Mouse (Mus musculus) stomach, postnatal 0 days (tissue): Measurements from ENCODE around the gene Gm13272. TPM values are rescaled to one million over a fixed set of nuclear protein-coding genes. Genes with fewer than 3 reads are reported as not detected.
"Not testable (repeated sequence)": the region's sequence is repeated elsewhere in the genome, so short reads cannot be mapped to it uniquely, and the experiment has no call there.

Source experiments
- ATAC-seq: fragments of 200-750 bp; cut with Nextera tagmentation; 2 replicates; pipeline ENCODE4 v1.8.0; 2017; ENCODE audit not compliant: low FRiP score, low TSS enrichment
- DNase-seq: peaks from one replicate; pipeline ENCODE4 v3.0.0-alpha.2; 2016; ENCODE audit warnings: low spot score
- H3K27ac ChIP-seq: fragments of 300-500 bp; sonication (generic); replicated peaks from 2 replicates; pipeline ENCODE4 v1.5.1; 2014; ENCODE audit warnings: mild to moderate bottlenecking, control low read depth
- H3K27me3 ChIP-seq: fragments of 300-500 bp; sonication (generic); 2 replicates; pipeline ENCODE4 v1.6.1; 2014; ENCODE audit warnings: low read length; ENCODE audit not compliant: control insufficient read depth, insufficient read depth
- H3K36me3 ChIP-seq: fragments of 300-500 bp; sonication (generic); 2 replicates; pipeline ENCODE4 v1.6.1; 2014; ENCODE audit warnings: low read length, mixed read lengths; ENCODE audit not compliant: control insufficient read depth, insufficient read depth
- H3K4me1 ChIP-seq: fragments of 300-500 bp; sonication (generic); replicated peaks from 2 replicates; pipeline ENCODE4 v1.6.1; 2014; ENCODE audit warnings: antibody characterized with exemption; ENCODE audit not compliant: control insufficient read depth, insufficient read depth
- H3K4me2 ChIP-seq: fragments of 300-500 bp; sonication (generic); replicated peaks from 2 replicates; pipeline ENCODE4 v1.6.1; 2014; ENCODE audit warnings: low read depth, mild to moderate bottlenecking, control low read depth, moderate library complexity
- H3K4me3 ChIP-seq: fragments of 300-500 bp; sonication (generic); 2 replicates; pipeline ENCODE4 v1.5.1; 2014; ENCODE audit warnings: low read depth, low read length, control low read depth
- H3K9ac ChIP-seq: fragments of 300-500 bp; sonication (generic); 2 replicates; pipeline ENCODE4 v1.6.1; 2014; ENCODE audit warnings: mild to moderate bottlenecking, low read length, control low read depth, mixed read lengths
- H3K9me3 ChIP-seq: fragments of 300-500 bp; sonication (generic); 2 replicates; pipeline ENCODE4 v1.6.1; 2016; ENCODE audit warnings: low read length; ENCODE audit not compliant: control insufficient read depth
- CTCF ChIP-seq: IDR thresholded peaks from 2 replicates; pipeline ENCODE4 v1.5.1; 2016; ENCODE audit warnings: antibody characterized with exemption, low read depth, mild to moderate bottlenecking, moderate library complexity
- WGBS: fragments of 180-500 bp; shearing (Covaris S2); extraction: QIAGEN DNeasy Blood & Tissue Kit; methylation state at CpG from one replicate; pipeline ENCODE4 v1.1.7; 2014; 5-methylcytosine and 5-hydroxymethylcytosine counted together
- polyA plus RNA-seq: library from polyadenylated mRNA; unstranded; fragments of >200 nt; fragmentation: Nextera tagmentation; extraction: Ambion mirVana; gene quantifications from 2 replicates; pipeline ENCODE4 v1.2.1, GENCODE M21; 2015

Gm13272 gene
- polyA plus RNA-seq, 1 experiment from 2014 or later = not detected

DNA sequence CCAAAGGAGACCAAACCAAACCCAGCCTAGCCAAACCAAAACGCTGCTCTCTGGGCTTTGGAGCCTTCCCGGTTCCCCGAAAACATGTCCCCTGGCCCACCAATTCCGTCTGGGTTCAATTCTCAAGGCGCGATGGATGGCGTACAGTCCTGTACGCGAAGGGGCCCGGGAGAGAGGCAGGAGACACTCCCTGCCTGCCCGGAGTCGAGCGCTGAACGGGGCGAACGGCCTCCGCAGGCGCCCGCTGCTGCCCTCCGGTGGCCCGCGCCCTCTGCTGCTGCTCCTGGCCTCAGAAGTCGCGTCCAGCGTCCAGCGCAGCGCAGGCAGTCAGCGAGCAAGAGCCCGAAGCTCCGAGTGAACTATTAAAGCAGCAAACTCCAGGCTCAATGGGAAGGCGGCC, 2.7 kb downstream of the Gm13272 start:
- not testable (repeated sequence) for H3K4me1 ChIP-seq, H3K4me3 ChIP-seq, H3K9ac ChIP-seq, DNase-seq, H3K36me3 ChIP-seq, H3K9me3 ChIP-seq, H3K27ac ChIP-seq, H3K27me3 ChIP-seq, ATAC-seq
- 0 out of 2 replicates have a peak overlapping the region, but pooled peaks have one; percentile 29 for H3K4me2 ChIP-seq
- no CpG with 5 or more reads among the region's 31 CpGs for WGBS
- peak; percentile 36 for TF ChIP-seq CTCF

DNA sequence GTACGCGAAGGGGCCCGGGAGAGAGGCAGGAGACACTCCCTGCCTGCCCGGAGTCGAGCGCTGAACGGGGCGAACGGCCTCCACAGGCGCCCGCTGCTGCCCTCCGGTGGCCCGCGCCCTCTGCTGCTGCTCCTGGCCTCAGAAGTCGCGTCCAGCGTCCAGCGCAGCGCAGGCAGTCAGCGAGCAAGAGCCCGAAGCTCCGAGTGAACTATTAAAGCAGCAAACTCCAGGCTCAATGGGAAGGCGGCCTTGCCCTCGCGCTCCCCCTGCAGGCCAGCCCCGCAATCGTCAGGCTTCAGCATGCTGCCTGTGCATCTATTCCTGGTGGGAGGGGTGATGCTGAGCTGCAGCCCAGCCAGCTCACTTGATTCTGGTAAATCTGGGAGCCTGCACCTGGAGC, 5.8 kb downstream of the Gm13272 start, which contains the start of gene Gm13276:
TSS of gene Gm13276 (plus strand) at position 301 of the 400 bp plus-strand sequence.
- H3K4me2 ChIP-seq, H3K9ac ChIP-seq, H3K9me3 ChIP-seq, H3K36me3 ChIP-seq, H3K4me1 ChIP-seq, DNase-seq, ATAC-seq, H3K27me3 ChIP-seq, H3K27ac ChIP-seq, H3K4me3 ChIP-seq: not testable (repeated sequence)
- no CpG with 5 or more reads among the region's 27 CpGs for WGBS

DNA sequence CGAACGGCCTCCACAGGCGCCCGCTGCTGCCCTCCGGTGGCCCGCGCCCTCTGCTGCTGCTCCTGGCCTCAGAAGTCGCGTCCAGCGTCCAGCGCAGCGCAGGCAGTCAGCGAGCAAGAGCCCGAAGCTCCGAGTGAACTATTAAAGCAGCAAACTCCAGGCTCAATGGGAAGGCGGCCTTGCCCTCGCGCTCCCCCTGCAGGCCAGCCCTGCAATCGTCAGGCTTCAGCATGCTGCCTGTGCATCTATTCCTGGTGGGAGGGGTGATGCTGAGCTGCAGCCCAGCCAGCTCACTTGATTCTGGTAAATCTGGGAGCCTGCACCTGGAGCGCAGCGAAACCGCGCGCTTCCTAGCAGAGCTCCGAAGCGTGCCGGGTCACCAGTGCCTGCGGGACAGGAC, 8.8 kb downstream of the Gm13272 start, which contains the start of gene Gm13277:
TSS of gene Gm13277 (plus strand) at position 231 of the 400 bp plus-strand sequence.
- ATAC-seq, H3K36me3 ChIP-seq, DNase-seq, H3K9me3 ChIP-seq, H3K4me3 ChIP-seq, H3K4me2 ChIP-seq, H3K4me1 ChIP-seq, H3K27ac ChIP-seq, H3K27me3 ChIP-seq, H3K9ac ChIP-seq: not testable (repeated sequence)
- 0% methylated on average over 1 of the region's 28 CpGs for WGBS
- TF ChIP-seq CTCF = peak; percentile 59

DNA sequence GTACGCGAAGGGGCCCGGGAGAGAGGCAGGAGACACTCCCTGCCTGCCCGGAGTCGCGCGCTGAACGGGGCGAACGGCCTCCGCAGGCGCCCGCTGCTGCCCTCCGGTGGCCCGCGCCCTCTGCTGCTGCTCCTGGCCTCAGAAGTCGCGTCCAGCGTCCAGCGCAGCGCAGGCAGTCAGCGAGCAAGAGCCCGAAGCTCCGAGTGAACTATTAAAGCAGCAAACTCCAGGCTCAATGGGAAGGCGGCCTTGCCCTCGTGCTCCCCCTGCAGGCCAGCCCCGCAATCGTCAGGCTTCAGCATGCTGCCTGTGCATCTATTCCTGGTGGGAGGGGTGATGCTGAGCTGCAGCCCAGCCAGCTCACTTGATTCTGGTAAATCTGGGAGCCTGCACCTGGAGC, 11.6 kb downstream of the Gm13272 start, which contains the start of gene Gm13278:
TSS of gene Gm13278 (plus strand) at position 301 of the 400 bp plus-strand sequence.
- not testable (repeated sequence) for H3K9ac ChIP-seq, H3K4me2 ChIP-seq, H3K4me1 ChIP-seq, H3K27me3 ChIP-seq, DNase-seq, H3K4me3 ChIP-seq, H3K36me3 ChIP-seq, H3K27ac ChIP-seq, ATAC-seq, H3K9me3 ChIP-seq
- no CpG with 5 or more reads among the region's 28 CpGs for WGBS

DNA sequence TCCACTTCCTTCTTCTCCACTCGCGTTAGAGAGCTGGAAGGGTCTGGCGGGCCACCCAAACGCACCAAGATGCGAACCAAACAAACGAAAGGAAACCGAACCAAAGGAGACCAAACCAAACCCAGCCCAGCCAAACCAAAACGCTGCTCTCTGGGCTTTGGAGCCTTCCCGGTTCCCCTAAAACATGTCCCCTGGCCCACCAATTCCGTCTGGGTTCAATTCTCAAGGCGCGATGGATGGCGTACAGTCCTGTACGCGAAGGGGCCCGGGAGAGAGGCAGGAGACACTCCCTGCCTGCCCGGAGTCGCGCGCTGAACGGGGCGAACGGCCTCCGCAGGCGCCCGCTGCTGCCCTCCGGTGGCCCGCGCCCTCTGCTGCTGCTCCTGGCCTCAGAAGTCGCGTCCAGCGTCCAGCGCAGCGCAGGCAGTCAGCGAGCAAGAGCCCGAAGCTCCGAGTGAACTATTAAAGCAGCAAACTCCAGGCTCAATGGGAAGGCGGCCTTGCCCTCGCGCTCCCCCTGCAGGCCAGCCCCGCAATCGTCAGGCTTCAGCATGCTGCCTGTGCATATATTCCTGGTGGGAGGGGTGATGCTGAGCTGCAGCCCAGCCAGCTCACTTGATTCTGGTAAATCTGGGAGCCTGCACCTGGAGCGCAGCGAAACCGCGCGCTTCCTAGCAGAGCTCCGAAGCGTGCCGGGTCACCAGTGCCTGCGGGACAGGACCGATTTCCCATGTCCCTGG, 14.5 kb downstream of the Gm13272 start, which contains the start of gene Gm13275:
TSS of gene Gm13275 (plus strand) at position 552 of the 740 bp plus-strand sequence.
- H3K27ac ChIP-seq, H3K9me3 ChIP-seq, H3K4me2 ChIP-seq, H3K27me3 ChIP-seq, H3K4me3 ChIP-seq, H3K4me1 ChIP-seq, ATAC-seq, H3K9ac ChIP-seq, H3K36me3 ChIP-seq, DNase-seq: not testable (repeated sequence)
- TF ChIP-seq CTCF = peak; percentile 47
- WGBS = 0% methylated on average over 7 of the region's 52 CpGs

DNA sequence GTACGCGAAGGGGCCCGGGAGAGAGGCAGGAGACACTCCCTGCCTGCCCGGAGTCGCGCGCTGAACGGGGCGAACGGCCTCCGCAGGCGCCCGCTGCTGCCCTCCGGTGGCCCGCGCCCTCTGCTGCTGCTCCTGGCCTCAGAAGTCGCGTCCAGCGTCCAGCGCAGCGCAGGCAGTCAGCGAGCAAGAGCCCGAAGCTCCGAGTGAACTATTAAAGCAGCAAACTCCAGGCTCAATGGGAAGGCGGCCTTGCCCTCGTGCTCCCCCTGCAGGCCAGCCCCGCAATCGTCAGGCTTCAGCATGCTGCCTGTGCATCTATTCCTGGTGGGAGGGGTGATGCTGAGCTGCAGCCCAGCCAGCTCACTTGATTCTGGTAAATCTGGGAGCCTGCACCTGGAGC, 17.4 kb downstream of the Gm13272 start, which contains the start of gene Gm13279:
TSS of gene Gm13279 (plus strand) at position 301 of the 400 bp plus-strand sequence.
- not testable (repeated sequence) for H3K4me2 ChIP-seq, H3K4me3 ChIP-seq, ATAC-seq, DNase-seq, H3K4me1 ChIP-seq, H3K27ac ChIP-seq, H3K9ac ChIP-seq, H3K9me3 ChIP-seq, H3K36me3 ChIP-seq, H3K27me3 ChIP-seq
- WGBS = no CpG with 5 or more reads among the region's 28 CpGs

DNA sequence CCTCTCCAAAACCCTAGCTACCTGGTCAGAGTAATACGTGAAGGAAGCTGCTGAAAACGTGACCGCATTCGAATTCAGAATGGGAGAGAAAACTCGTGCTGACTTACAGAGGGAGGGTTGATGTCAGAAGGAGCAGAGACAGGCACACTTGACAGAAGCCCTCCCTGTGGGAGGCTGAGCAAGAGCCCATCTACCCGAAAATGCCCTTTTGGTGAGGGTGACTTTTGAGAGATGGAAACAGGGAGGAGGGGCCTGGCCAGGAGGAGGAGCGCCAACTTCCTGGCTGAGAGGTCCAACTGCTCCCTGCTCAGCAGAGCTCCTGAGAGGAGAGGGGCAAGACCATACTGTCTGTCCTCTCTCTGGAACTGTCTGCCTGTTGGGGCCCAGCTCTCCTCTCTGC, 19.7 kb downstream of the Gm13272 start, which contains the start of gene Gm13285:
TSS of gene Gm13285 (plus strand) at position 301 of the 400 bp plus-strand sequence.
- not testable (repeated sequence) for H3K9ac ChIP-seq, H3K4me3 ChIP-seq, H3K9me3 ChIP-seq, H3K27ac ChIP-seq, ATAC-seq, H3K27me3 ChIP-seq, H3K4me1 ChIP-seq, H3K36me3 ChIP-seq, H3K4me2 ChIP-seq, DNase-seq
- 21% methylated on average over 2 of the region's 7 CpGs for WGBS

DNA sequence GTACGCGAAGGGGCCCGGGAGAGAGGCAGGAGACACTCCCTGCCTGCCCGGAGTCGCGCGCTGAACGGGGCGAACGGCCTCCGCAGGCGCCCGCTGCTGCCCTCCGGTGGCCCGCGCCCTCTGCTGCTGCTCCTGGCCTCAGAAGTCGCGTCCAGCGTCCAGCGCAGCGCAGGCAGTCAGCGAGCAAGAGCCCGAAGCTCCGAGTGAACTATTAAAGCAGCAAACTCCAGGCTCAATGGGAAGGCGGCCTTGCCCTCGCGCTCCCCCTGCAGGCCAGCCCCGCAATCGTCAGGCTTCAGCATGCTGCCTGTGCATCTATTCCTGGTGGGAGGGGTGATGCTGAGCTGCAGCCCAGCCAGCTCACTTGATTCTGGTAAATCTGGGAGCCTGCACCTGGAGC, 23.3 kb downstream of the Gm13272 start, which contains the start of gene Gm13287:
TSS of gene Gm13287 (plus strand) at position 301 of the 400 bp plus-strand sequence.
- H3K4me3 ChIP-seq, H3K27ac ChIP-seq, H3K9me3 ChIP-seq, DNase-seq, H3K4me2 ChIP-seq, ATAC-seq, H3K9ac ChIP-seq, H3K27me3 ChIP-seq, H3K4me1 ChIP-seq, H3K36me3 ChIP-seq: not testable (repeated sequence)
- WGBS = no CpG with 5 or more reads among the region's 29 CpGs

DNA sequence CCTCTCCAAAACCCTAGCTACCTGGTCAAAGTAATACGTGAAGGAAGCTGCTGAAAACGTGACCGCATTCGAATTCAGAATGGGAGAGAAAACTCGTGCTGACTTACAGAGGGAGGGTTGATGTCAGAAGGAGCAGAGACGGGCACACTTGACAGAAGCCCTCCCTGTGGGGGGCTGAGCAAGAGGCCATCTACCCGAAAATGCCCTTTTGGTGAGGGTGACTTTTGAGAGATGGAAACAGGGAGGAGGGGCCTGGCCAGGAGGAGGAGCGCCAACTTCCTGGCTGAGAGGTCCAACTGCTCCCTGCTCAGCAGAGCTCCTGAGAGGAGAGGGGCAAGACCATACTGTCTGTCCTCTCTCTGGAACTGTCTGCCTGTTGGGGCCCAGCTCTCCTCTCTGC, 25.6 kb downstream of the Gm13272 start, which contains the start of gene Gm13288:
TSS of gene Gm13288 (plus strand) at position 301 of the 400 bp plus-strand sequence.
- no CpG with 5 or more reads among the region's 8 CpGs for whole genome bisulfite sequencing
- not testable (repeated sequence) for H3K9me3 ChIP-seq, H3K27ac ChIP-seq, H3K4me1 ChIP-seq, H3K4me2 ChIP-seq, DNase-seq, H3K9ac ChIP-seq, ATAC-seq, H3K27me3 ChIP-seq, H3K4me3 ChIP-seq, H3K36me3 ChIP-seq
